Mouse (Mus musculus) lung, postnatal 25 days (tissue): ENCODE data around the gene Dennd2c.

Experiments used
- DNase-seq: peaks from one replicate; pipeline ENCODE4 v3.0.0; 2022; ENCODE audit warnings: low spot score

The Dennd2c gene

GRCm38 (mm10) chr3:103102454-103103390 lies at the start of gene Dennd2c:
TSS of gene Dennd2c (plus strand) at chr3:103102604.
- DNase-seq: peak; percentile 95

GRCm38 (mm10) chr3:103056016-103056595 lies 46.3 kb upstream of the Dennd2c start:
- no peak for DNase-seq

GRCm38 (mm10) chr3:103057752-103058151 lies 44.7 kb upstream of the Dennd2c start:
- no peak for DNase-seq

GRCm38 (mm10) chr3:103058207-103059157 lies 43.9 kb upstream of the Dennd2c start, which contains the start of gene Nras:
TSS of gene Nras (plus strand) at chr3:103058285.
- peak; percentile 94 for DNase-seq

GRCm38 (mm10) chr3:103066927-103067326 lies 35.5 kb upstream of the Dennd2c start:
- no peak for DNase-seq

GRCm38 (mm10) chr3:103068971-103069370 lies 33.4 kb upstream of the Dennd2c start:
- peak; percentile 29 for DNase-seq

GRCm38 (mm10) chr3:103073771-103074170 lies 28.6 kb upstream of the Dennd2c start, which contains the start of gene Ampd1:
TSS of gene Ampd1 (plus strand) at chr3:103074014.
- DNase-seq: no peak

GRCm38 (mm10) chr3:103075871-103076270 lies 26.5 kb upstream of the Dennd2c start:
- no peak for DNase-seq

GRCm38 (mm10) chr3:103076476-103076875 lies 25.9 kb upstream of the Dennd2c start:
- DNase-seq: no peak

- DNase-seq: no peak
These were observed 23.1 kb upstream of the Dennd2c start for GRCm38 (mm10) chr3:103079301-103079700.

GRCm38 (mm10) chr3:103081051-103081450 lies 21.4 kb upstream of the Dennd2c start:
- DNase-seq: no peak

- no peak for DNase-seq
These were observed 20.4 kb upstream of the Dennd2c start for GRCm38 (mm10) chr3:103081861-103082453.

GRCm38 (mm10) chr3:103082761-103083160 lies 19.6 kb upstream of the Dennd2c start:
- DNase-seq: no peak

- no peak for DNase-seq
These were observed 16.4 kb upstream of the Dennd2c start for GRCm38 (mm10) chr3:103085986-103086385.

- DNase-seq: no peak
These were observed 10.7 kb upstream of the Dennd2c start for GRCm38 (mm10) chr3:103091753-103092152.

- DNase-seq: no peak
These were observed 3.7 kb upstream of the Dennd2c start for GRCm38 (mm10) chr3:103098662-103099061.

- DNase-seq: no peak
These were observed 2.7 kb upstream of the Dennd2c start for GRCm38 (mm10) chr3:103099667-103100066.

GRCm38 (mm10) chr3:103100735-103101134 lies 1.7 kb upstream of the Dennd2c start:
- no peak for DNase-seq

GRCm38 (mm10) chr3:103101194-103101593 lies 1.2 kb upstream of the Dennd2c start:
- DNase-seq: no peak

- no peak for DNase-seq
These were observed 495 bp upstream of the Dennd2c start for GRCm38 (mm10) chr3:103101909-103102308.

GRCm38 (mm10) chr3:103107565-103108240 lies 5.3 kb downstream of the Dennd2c start:
- DNase-seq: no peak
